Mouse (Mus musculus): ENCODE data around the gene Tnfsf13b. TPM values are rescaled to one million over a fixed set of nuclear protein-coding genes. Genes with fewer than 3 reads are reported as not detected.

The Tnfsf13b gene
- 0.06 and 0.15 TPM in 2 replicates for polyA plus RNA-seq (2016; fragmentation: Nextera tagmentation; extraction: Ambion mirVana)

DNA sequence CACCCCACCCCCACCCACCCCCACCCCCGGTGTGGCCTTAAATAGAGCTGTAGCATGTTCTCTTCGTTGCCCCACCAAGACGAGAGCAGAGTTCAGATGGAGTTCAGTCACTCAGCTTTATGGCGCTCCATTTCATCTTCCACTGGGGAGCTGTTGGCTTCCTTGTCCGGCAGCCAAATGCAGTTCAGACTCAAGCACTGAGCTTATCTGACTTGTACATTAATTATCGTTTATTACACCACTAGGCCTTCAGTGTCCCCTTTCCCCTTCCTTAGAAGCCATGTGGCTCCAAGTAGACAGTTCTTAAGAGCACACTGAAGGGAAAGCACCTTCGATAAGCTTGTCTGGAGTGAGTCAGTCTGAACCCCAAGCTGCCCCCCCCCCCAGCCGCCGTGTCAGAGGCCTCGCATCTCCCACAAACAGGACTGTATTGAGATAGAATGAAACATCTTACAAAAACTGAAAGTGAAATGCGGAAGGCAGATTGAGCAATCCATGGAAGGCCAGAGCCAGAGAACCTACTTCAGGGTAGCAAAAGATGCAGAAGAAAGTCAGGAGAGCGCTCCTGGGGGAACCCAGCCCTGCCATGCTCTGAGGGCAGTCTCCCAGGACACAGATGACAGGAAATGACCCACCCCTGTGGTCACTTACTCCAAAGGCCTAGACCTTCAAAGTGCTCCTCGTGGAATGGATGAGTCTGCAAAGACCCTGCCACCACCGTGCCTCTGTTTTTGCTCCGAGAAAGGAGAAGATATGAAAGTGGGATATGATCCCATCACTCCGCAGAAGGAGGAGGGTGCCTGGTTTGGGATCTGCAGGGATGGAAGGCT is at the start of gene Tnfsf13b:
Tnfsf13b (plus strand) TSS at position 312 of the 830 bp plus-strand sequence.
- Histone ChIP-seq H3K4me2 (peak within 1 kb of the TSS; percentile 55), H3K4me3 (peak within 1 kb of the TSS; percentile 26), H3K9ac (no peak within 1 kb of the TSS), H3K4me1 (no peaks in the 10 kb centered on the region), H3K27ac (no peak within 1 kb of the TSS), H3K36me3 (no peaks in the 10 kb centered on the region), H3K9me3 (replicated peaks) (no peaks in the 10 kb centered on the region), H3K27me3 (replicated peaks) (peaks cover 27% of the 10 kb centered on the region)
- ATAC-seq: no peak
- 59% methylated on average over 16 of the region's 16 CpGs for WGBS (ENCODE audit: insufficient replicate concordance)

DNA sequence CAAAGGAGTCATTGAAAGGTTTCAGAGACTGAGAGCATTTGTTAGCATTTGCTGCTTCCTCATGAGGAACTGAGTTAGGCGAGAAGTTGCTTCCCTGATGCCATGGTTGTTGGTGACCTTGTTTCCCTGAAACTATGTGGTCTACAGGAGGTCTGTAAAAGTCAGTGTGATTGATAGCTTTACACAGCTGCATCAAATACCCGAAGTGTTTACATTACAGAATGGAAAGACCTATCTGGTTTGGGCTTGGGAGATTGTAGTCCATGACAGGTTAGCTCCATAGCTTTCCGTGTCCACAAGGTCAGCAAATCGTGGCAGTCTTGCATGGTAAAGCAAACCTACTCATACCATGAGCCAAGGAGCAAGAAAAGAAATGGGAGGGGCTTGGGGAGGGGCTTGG is 47.9 kb upstream of the Tnfsf13b start:
- H3K27me3 ChIP-seq (replicated peaks): no peaks in the 10 kb centered on the region
- no peak for ATAC-seq

DNA sequence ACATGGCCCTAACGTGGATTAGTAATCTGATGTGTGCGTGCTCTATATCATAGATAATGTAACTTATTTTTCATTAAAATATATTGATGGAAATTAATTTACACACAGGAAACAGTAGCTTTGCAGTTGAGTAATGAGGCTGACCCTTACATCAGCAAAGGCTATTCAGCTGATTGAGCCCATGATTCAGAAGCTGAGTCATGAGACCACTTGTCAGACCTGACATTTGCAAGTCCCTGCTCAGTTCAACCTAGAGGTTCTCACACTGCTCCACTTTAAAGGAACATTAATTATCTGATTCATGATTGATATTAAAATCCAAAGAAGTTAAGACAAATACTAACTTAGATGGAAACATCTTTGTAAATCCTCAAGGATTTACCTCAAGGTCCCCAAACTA is 46.3 kb upstream of the Tnfsf13b start:
- WGBS (ENCODE audit: insufficient replicate concordance): 63% methylated on average over 2 of the region's 2 CpGs
- H3K9ac ChIP-seq: no peak overlapping the region
- no peak overlapping the region for H3K4me2 ChIP-seq
- H3K4me3 ChIP-seq: no peak overlapping the region
- no peaks in the 10 kb centered on the region for H3K36me3 ChIP-seq
- H3K4me1 ChIP-seq: no peaks in the 10 kb centered on the region
- no peaks in the 10 kb centered on the region for H3K27me3 ChIP-seq (replicated peaks)
- no peaks in the 10 kb centered on the region for H3K9me3 ChIP-seq (replicated peaks)
- ATAC-seq: no peak
- H3K27ac ChIP-seq: no peak overlapping the region

More for the DNA sequence above, 47.9 kb upstream of the Tnfsf13b start:
- 53% methylated on average over 4 of the region's 4 CpGs for WGBS (ENCODE audit: insufficient replicate concordance)
- Histone ChIP-seq H3K4me3 (no peak overlapping the region), H3K27ac (no peak overlapping the region), H3K9ac (no peak overlapping the region), H3K4me2 (no peak overlapping the region), H3K4me1 (no peaks in the 10 kb centered on the region), H3K9me3 (replicated peaks) (no peaks in the 10 kb centered on the region), H3K36me3 (no peaks in the 10 kb centered on the region)

DNA sequence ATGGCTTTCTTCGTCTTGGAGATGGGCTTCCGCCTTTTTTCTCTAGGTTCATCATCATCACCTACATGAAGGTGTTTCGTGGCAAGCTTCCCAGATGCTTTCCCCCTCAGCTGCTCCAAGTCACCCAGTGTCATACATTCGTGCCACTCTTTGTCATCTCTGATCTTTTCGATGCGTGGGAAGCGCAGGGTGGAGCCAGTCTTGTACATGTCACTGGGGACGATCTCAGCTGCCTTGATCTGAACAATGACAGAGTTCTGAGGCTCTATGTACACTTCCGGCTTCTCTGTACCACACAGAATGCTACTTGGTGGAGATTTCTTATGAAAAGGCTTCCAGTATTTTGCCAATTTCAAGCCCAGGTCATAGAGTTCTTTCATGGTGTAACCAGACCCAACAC is 34.4 kb upstream of the Tnfsf13b start:
- Histone ChIP-seq H3K27me3 (replicated peaks) (no peaks in the 10 kb centered on the region), H3K4me1 (peaks cover 14% of the 10 kb centered on the region), H3K4me2 (no peak overlapping the region), H3K4me3 (no peak overlapping the region), H3K9ac (no peak overlapping the region), H3K27ac (no peak overlapping the region), H3K9me3 (replicated peaks) (no peaks in the 10 kb centered on the region), H3K36me3 (peaks cover 25% of the 10 kb centered on the region)
- 83% methylated on average over 9 of the region's 9 CpGs for WGBS (ENCODE audit: insufficient replicate concordance)
- no peak for ATAC-seq

DNA sequence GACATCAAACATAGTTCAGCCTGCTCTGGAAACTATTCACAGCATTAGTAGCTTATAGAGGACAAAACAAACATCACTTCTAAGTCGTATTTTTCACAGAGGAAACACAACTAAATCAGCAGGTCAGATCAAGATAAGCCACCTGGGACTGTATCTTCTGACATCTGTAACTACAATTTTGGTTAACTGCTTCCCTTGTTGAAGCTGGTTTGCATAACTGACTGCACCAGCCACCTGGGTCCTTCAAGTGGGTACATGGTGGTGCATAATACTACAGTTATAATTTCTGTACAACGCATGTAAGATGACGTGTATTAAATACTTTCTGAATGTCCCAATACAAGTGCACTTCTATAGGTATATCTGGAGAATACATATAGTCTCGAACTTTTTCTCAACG is 31.0 kb upstream of the Tnfsf13b start:
- Histone ChIP-seq H3K27me3 (replicated peaks) (no peaks in the 10 kb centered on the region), H3K4me2 (peak overlapping the region; percentile 85), H3K36me3 (peaks cover 25% of the 10 kb centered on the region), H3K9me3 (replicated peaks) (no peaks in the 10 kb centered on the region), H3K4me3 (peak overlapping the region; percentile 90), H3K27ac (no peak overlapping the region), H3K9ac (peak overlapping the region; percentile 75; the same call in 1 of the 2 replicates), H3K4me1 (peaks cover 42% of the 10 kb centered on the region)
- 29% methylated on average over 5 of the region's 5 CpGs for WGBS (ENCODE audit: insufficient replicate concordance)
- ATAC-seq: no peak

DNA sequence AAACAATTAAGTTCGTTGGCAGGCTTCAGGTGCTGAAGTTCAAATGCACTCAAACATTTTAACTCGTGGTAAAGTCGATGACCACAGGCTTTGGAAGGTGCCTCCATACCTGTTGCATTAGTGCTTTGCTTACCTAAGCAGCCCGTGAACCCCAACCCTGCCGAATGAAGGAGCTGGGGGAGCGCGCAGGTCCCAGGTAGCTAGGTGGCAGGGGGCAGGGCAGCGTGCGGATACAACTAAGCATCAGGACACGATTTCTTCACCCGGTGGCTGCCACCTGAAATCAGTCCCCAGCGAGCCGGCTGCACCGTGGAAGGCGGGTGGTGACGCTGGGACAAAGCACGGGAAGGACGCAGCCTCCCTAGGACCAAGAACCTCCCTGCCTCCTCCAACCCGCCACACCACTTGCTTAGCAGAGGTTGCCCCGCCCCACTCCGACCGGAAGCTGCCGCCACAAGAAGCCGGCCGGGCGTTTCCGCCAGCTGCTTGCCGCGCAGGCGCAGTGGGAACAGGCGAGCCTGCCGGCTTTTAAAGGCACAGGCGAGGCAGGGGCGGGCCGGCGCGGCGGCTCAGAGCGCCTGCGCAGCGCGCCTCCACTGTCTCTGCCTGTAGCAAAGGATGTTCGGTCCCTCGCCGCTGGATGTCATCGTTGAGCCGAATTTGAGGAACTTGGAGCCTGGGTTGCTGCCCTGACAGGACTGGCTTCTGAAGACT is 30.2 kb upstream of the Tnfsf13b start:
- H3K27ac ChIP-seq: peak overlapping the region; percentile 48; the same call in 1 of the 2 replicates
- peak overlapping the region; percentile 85 for H3K4me2 ChIP-seq
- peaks cover 47% of the 10 kb centered on the region for H3K4me1 ChIP-seq
- no peaks in the 10 kb centered on the region for H3K27me3 ChIP-seq (replicated peaks)
- peak; percentile 93 for ATAC-seq
- H3K4me3 ChIP-seq: peak overlapping the region; percentile 90
- H3K9ac ChIP-seq: peak overlapping the region; percentile 75
- peaks cover 23% of the 10 kb centered on the region for H3K36me3 ChIP-seq
- under 1% methylated on average over 47 of the region's 47 CpGs for WGBS (ENCODE audit: insufficient replicate concordance)
- no peaks in the 10 kb centered on the region for H3K9me3 ChIP-seq (replicated peaks)

DNA sequence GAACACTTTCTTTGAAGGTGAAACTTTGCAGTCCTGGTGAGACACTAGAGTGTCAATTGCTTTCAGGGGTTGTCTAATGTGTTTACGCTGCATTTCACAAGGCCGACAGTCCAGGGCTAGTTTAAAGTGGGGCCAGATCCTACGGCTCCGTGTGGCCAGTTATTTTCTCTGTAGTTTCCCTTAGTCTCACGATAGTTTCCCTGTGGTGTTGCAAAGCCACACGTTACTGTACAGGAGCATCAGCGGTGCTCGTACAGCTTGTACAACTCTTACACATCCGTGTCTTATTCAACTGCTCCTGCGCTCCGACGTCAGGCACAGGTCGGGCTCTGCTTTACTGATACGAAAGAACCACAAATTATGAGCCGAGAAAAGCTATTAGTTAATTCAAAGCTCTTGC is 29.3 kb upstream of the Tnfsf13b start:
- Histone ChIP-seq H3K36me3 (peaks cover 17% of the 10 kb centered on the region), H3K27me3 (replicated peaks) (no peaks in the 10 kb centered on the region), H3K4me2 (peak overlapping the region; percentile 85), H3K27ac (peak overlapping the region; percentile 88), H3K4me3 (peak overlapping the region; percentile 90), H3K9me3 (replicated peaks) (no peaks in the 10 kb centered on the region), H3K4me1 (peaks cover 47% of the 10 kb centered on the region), H3K9ac (peak overlapping the region; percentile 90)
- ATAC-seq: no peak
- 34% methylated on average over 15 of the region's 15 CpGs for WGBS (ENCODE audit: insufficient replicate concordance)

DNA sequence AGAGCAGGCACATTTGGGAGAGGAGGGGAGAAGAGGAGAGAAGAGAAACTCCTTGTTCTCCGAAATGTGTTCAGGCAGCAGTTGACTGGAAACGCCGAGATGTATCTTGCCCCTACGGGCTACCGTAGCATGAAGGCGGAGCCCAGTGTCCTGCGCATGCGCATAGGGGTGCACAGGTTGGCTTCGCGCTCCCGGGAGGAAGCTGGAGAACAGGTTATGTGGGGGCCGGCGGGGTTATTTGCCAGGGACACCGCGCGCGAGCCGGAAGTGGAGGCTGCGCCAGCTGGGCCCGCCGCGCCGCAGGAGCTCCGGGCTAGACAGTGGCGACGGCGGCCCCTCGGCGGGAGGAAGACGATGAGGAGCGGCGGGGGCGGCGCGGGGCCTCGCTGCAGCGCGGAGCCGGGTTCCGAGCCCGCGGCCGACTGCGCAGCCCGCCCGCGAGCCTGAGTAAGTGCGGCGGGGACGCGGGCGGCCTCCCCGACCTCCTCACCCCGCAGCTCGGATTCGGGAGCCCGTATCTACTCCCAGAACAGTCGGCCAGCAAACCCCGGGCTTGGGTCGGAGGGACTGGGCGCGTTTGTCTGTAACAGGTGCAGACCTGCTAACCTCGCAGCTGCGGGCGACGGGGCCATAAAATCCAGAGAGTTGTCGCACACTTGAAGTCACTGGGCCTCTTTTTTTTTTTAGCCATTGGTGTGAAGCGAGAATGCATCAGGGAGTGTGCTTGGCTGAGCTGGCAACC is 28.5 kb upstream of the Tnfsf13b start, which contains the start of the genes Lig4 and Abhd13:
Lig4 (minus strand) TSS at position 114 of the 742 bp plus-strand sequence.
Abhd13 (plus strand) TSS at position 135 of the 742 bp plus-strand sequence.
- no peaks in the 10 kb centered on the region for H3K27me3 ChIP-seq (replicated peaks)
- no peaks in the 10 kb centered on the region for H3K9me3 ChIP-seq (replicated peaks)
- H3K4me3 ChIP-seq: peak within 1 kb of the TSS; percentile 90
- H3K4me1 ChIP-seq: peaks cover 47% of the 10 kb centered on the region
- WGBS (ENCODE audit: insufficient replicate concordance): under 1% methylated on average over 68 of the region's 68 CpGs
- peak within 1 kb of the TSS; percentile 88 for H3K27ac ChIP-seq
- ATAC-seq: peak; percentile 70
- peak within 1 kb of the TSS; percentile 85 for H3K4me2 ChIP-seq
- H3K9ac ChIP-seq: peak within 1 kb of the TSS; percentile 90
- H3K36me3 ChIP-seq: peaks cover 16% of the 10 kb centered on the region

DNA sequence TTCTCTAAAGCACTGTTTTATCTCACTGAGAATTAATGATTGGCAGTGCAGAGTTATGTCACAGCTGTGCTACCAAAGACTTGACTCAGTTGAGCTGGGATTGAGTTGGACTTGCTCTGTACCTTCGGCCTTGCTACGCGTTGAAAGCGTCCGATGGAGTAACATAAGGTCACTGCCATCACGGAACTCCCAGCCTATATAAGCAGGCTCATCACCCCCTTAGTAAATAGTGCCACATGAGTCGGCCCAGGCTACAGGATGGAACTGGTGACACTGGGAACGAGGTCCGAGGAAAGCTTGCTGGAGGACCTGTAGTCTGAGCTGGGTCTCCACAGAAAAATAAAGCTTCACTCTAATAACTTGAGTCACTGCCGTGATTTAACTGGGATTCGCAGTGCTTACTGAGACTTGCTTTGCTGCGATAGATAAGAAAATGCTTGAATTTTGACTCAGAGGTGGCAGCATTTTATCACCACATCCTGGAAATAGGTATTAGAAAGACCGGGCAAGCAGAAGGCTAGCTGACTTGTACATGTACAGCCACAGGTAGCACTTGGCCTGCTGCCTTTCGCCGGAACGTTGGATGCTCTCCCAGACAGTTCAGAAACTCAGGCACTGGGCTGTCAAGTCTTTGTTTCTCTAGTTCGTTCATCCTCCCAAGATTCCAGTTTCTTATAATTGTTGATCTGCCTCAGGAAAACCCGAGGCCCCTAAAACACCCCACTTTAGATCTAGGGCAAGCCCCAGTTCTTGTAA is 27.6 kb upstream of the Tnfsf13b start:
- H3K27ac ChIP-seq: peak overlapping the region; percentile 88; the same call in 1 of the 2 replicates

DNA sequence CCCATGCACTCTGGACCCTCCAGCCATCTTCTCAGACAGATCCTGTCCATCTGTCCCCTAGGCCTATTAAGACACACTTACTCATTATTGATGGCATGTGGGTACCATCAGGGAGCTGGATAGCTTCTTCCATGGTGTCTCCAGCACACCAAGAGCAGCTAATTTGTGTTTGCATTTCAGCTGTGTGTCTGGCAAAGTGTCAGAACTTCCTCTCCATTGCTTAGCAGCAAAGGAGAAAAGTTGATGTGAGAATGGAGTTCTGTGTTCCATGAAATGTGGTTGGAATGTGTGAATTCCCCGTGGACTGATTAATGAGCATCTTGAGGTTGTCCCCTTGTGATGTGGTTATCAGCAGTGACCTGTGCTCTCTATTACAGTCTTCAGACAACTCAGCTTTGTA is 26.5 kb upstream of the Tnfsf13b start:
- Histone ChIP-seq H3K4me2 (peak overlapping the region; percentile 85), H3K36me3 (peaks cover 23% of the 10 kb centered on the region), H3K4me1 (peaks cover 47% of the 10 kb centered on the region), H3K9me3 (replicated peaks) (no peaks in the 10 kb centered on the region), H3K4me3 (no peak overlapping the region), H3K9ac (no peak overlapping the region), H3K27me3 (replicated peaks) (no peaks in the 10 kb centered on the region), H3K27ac (no peak overlapping the region)
- 16% methylated on average over 1 of the region's 1 CpGs for WGBS (ENCODE audit: insufficient replicate concordance)
- ATAC-seq: no peak

More for the DNA sequence above, 27.6 kb upstream of the Tnfsf13b start:
- Histone ChIP-seq H3K9ac (peak overlapping the region; percentile 90), H3K4me1 (peaks cover 47% of the 10 kb centered on the region), H3K4me2 (peak overlapping the region; percentile 85), H3K4me3 (peak overlapping the region; percentile 90), H3K9me3 (replicated peaks) (no peaks in the 10 kb centered on the region), H3K36me3 (peaks cover 18% of the 10 kb centered on the region), H3K27me3 (replicated peaks) (no peaks in the 10 kb centered on the region)
- ATAC-seq: no peak
- WGBS (ENCODE audit: insufficient replicate concordance): 40% methylated on average over 18 of the region's 18 CpGs

DNA sequence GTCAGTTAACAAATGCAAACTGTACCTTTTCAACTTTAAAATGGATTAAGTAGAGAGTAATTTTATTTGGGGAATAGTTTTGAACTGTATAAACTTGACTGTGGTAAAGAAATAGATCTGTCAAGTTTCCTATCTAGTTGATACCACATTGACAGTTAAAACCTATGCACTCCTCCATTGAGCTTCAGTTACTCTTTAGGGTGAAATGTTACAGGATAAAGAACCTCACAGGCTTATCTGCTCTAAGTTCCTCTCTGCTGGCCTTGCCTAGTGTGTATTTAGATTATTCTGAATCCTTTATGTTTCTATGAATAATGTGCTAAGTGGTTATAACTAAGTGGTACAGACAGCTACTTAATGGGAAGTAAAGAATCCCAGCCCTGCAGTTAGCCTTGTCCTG is 26.1 kb upstream of the Tnfsf13b start:
- H3K9me3 ChIP-seq (replicated peaks): no peaks in the 10 kb centered on the region
- H3K4me2 ChIP-seq: peak overlapping the region; percentile 85
- H3K27me3 ChIP-seq (replicated peaks): no peaks in the 10 kb centered on the region
- H3K36me3 ChIP-seq: peaks cover 23% of the 10 kb centered on the region
- peaks cover 45% of the 10 kb centered on the region for H3K4me1 ChIP-seq
- ATAC-seq: no peak
- no peak overlapping the region for H3K27ac ChIP-seq
- no peak overlapping the region for H3K9ac ChIP-seq
- no peak overlapping the region for H3K4me3 ChIP-seq

All from liver, embryonic 12.5 days (tissue).